8 mouse cellular contexts compared by ENCODE assay signal in the genomic region with DNA sequence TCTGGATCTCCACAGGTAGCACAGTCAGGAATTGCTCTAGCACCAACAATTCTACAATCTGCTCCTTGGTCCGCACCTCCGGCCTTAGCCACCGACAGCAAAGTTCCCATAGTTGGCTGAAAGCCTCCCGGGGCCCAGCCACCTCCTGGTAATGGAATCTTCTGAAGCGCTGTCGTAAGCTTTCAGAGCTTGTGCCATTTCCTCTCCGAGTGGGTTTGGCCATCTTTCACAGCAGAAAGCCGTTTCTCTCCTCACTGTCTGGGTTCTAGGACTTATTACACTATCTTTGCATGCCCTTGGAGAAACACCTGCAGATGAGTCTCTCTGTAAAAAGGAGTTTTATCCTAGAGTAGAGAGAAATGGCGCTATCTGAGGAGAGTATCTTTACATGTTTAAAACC. TPM values are rescaled to one million over a fixed set of nuclear protein-coding genes. Genes with fewer than 3 reads are reported as not detected.
A peak's percentile ranks its signal among the peaks of the same experiment; 100 is the strongest.
DNase-seq lines count a peak whose midpoint lies in the region; ATAC-seq and TF ChIP-seq lines count a peak whose summit lies in the region.

No protein-coding gene starts in this region.

- TF ChIP-seq CTCF in bone marrow, adult 2 months (IDR thresholded peaks at IDR 0.05; ENCODE audit: control insufficient read depth, insufficient read depth, low read length), result no peak

- peak overlapping the region; percentile 68 for H3K27ac ChIP-seq in bone marrow, adult 2 months (ENCODE audit: control insufficient read depth, insufficient read depth, low read depth, low read length, poor library complexity)
- H3K27ac ChIP-seq in forebrain, embryonic 11.5 days (ENCODE audit: low read depth, low read length), result no peak overlapping the region
- H3K27ac ChIP-seq in hindbrain, embryonic 15.5 days (replicated peaks), result no peak overlapping the region
- peak overlapping the region; percentile 93; the same call in 1 of the 2 replicates for H3K27ac ChIP-seq in liver, embryonic 13.5 days

- no peaks in the 10 kb centered on the region; the same call in 1 of the 2 replicates for H3K36me3 ChIP-seq in forebrain, embryonic 11.5 days (ENCODE audit: control insufficient read depth, insufficient read depth, low read length)
- peaks cover 17% of the 10 kb centered on the region for H3K36me3 ChIP-seq in hindbrain, embryonic 15.5 days
- H3K36me3 ChIP-seq in liver, embryonic 13.5 days, result peaks cover 36% of the 10 kb centered on the region

- ATAC-seq in forebrain, embryonic 11.5 days (replicated peaks; ENCODE audit: low FRiP score), result no peak
- no peak for ATAC-seq in hindbrain, embryonic 15.5 days (ENCODE audit: low FRiP score, low read depth)
- ATAC-seq in liver, embryonic 13.5 days (ENCODE audit: low read depth), result no peak
- no peak for ATAC-seq in inflammation-experienced regulatory T-cells, adult 6 months

- H3K9me3 ChIP-seq in forebrain, embryonic 11.5 days (ENCODE audit: control insufficient read depth, low read length), result no peaks in the 10 kb centered on the region
- H3K9me3 ChIP-seq in hindbrain, embryonic 15.5 days, result no peaks in the 10 kb centered on the region
- no peaks in the 10 kb centered on the region for H3K9me3 ChIP-seq in liver, embryonic 13.5 days (replicated peaks)

- H3K27me3 ChIP-seq in forebrain, embryonic 11.5 days (ENCODE audit: control insufficient read depth, insufficient read depth, low read length), result no peaks in the 10 kb centered on the region
- H3K27me3 ChIP-seq in hindbrain, embryonic 15.5 days, result no peaks in the 10 kb centered on the region
- H3K27me3 ChIP-seq in liver, embryonic 13.5 days, result no peaks in the 10 kb centered on the region

- peak overlapping the region; percentile 82 for H3K4me3 ChIP-seq in bone marrow, adult 2 months (replicated peaks; ENCODE audit: control insufficient read depth, low read depth, low read length)
- H3K4me3 ChIP-seq in forebrain, embryonic 11.5 days (ENCODE audit: low read depth, low read length), result peak overlapping the region; percentile 61
- peak overlapping the region; percentile 94 for H3K4me3 ChIP-seq in hindbrain, embryonic 15.5 days
- peak overlapping the region; percentile 89 for H3K4me3 ChIP-seq in liver, embryonic 13.5 days (replicated peaks)

- peak; percentile 92 for DNase-seq in heart, adult 11 months
- no peak for DNase-seq in heart, postnatal 25 days (ENCODE audit: low spot score)
- no peak for DNase-seq in forebrain, embryonic 11.5 days (ENCODE audit: low spot score)
- DNase-seq in liver, embryonic 13.5 days, result no peak
- peak; percentile 38 for DNase-seq in neural tube, embryonic 10.5 days (ENCODE audit: extremely low spot score, low spot score)

- H3K9ac ChIP-seq in forebrain, embryonic 11.5 days (ENCODE audit: low read length), result peak overlapping the region; percentile 83
- peak overlapping the region; percentile 79 for H3K9ac ChIP-seq in hindbrain, embryonic 15.5 days
- H3K9ac ChIP-seq in liver, embryonic 13.5 days, result peak overlapping the region; percentile 92

- no peak for TF ChIP-seq POLR2A in bone marrow, adult 2 months (IDR thresholded peaks at IDR 0.05; ENCODE audit: borderline replicate concordance, control insufficient read depth, low read depth, low read length)

- intact Hi-C loops in heart, postnatal 25 days (cut with DNase I), result loop anchor here (2.0 to 5.0 kb wide), 2 partner anchors 29 to 187 kb away; partner anchors contain the start of genes Adal, Ckmt1, Lcmt2 and Ppip5k1

- WGBS in bone marrow, adult 2 months, result 1% methylated on average over 9 of the region's 9 CpGs
- WGBS in forebrain, embryonic 11.5 days, result 9% methylated on average over 9 of the region's 9 CpGs
- WGBS in hindbrain, embryonic 15.5 days, result 5% methylated on average over 9 of the region's 9 CpGs
- WGBS in liver, embryonic 13.5 days (ENCODE audit: insufficient replicate concordance), result 8% methylated on average over 9 of the region's 9 CpGs

- H3K4me1 ChIP-seq in bone marrow, adult 2 months (ENCODE audit: control insufficient read depth, insufficient read depth, low read length), result peaks cover 3% of the 10 kb centered on the region; the same call in 1 of the 2 replicates
- H3K4me1 ChIP-seq in forebrain, embryonic 11.5 days (replicated peaks; ENCODE audit: control insufficient read depth, insufficient read depth, low read length), result peaks cover 9% of the 10 kb centered on the region; the same call in 1 of the 2 replicates
- peaks cover 31% of the 10 kb centered on the region for H3K4me1 ChIP-seq in hindbrain, embryonic 15.5 days (replicated peaks)
- peaks cover 34% of the 10 kb centered on the region for H3K4me1 ChIP-seq in liver, embryonic 13.5 days (replicated peaks)

- H3K4me2 ChIP-seq in forebrain, embryonic 11.5 days (ENCODE audit: low read depth, low read length, severe bottlenecking), result peak overlapping the region; percentile 84
- peak overlapping the region; percentile 64 for H3K4me2 ChIP-seq in hindbrain, embryonic 15.5 days
- H3K4me2 ChIP-seq in liver, embryonic 13.5 days, result peak overlapping the region; percentile 90

RNA-seq across cellular contexts. Expression of gene Tubgcp4, which starts 0.6 kb away (rescaled TPM):
- total RNA-seq in heart, postnatal 25 days (2021), result 10 to 100 TPM; 11.4 to 17.6 TPM
- 12.1 and 17.0 TPM in 2 replicates for polyA plus RNA-seq in bone marrow, adult 2 months (2011; ENCODE audit: insufficient read depth, insufficient read length, low replicate concordance, missing spikeins)
- polyA plus RNA-seq in forebrain, embryonic 11.5 days (2014; fragmentation: Nextera tagmentation; extraction: Ambion mirVana), result 84.5 and 84.8 TPM in 2 replicates
- 45.5 and 47.1 TPM in 2 replicates for polyA plus RNA-seq in hindbrain, embryonic 15.5 days (2015; fragmentation: Nextera tagmentation; extraction: Ambion mirVana)
- polyA plus RNA-seq in liver, embryonic 13.5 days (2015; fragmentation: Nextera tagmentation; extraction: Ambion mirVana), result 23.0 and 27.9 TPM in 2 replicates
- polyA plus RNA-seq in inflammation-experienced regulatory T-cells, adult 6 months (2017; shearing (Covaris generic)), result 100 to 1,000 TPM in 1 of 3 experiments, 10 to 100 TPM in 2; 65.3 to 101 (median 80.2) TPM

RNA-seq across cellular contexts. Expression of gene Zscan29, which starts 1.0 kb away (rescaled TPM):
- total RNA-seq in heart, postnatal 25 days (2021), result 1 to 10 TPM; 6.6 to 8.2 TPM
- polyA plus RNA-seq in bone marrow, adult 2 months (2011; ENCODE audit: insufficient read depth, insufficient read length, low replicate concordance, missing spikeins), result 4.4 and 12.3 TPM in 2 replicates
- 15.4 and 15.6 TPM in 2 replicates for polyA plus RNA-seq in forebrain, embryonic 11.5 days (2014; fragmentation: Nextera tagmentation; extraction: Ambion mirVana)
- polyA plus RNA-seq in hindbrain, embryonic 15.5 days (2015; fragmentation: Nextera tagmentation; extraction: Ambion mirVana), result 7.0 and 7.1 TPM in 2 replicates
- polyA plus RNA-seq in liver, embryonic 13.5 days (2015; fragmentation: Nextera tagmentation; extraction: Ambion mirVana), result 3.3 and 4.0 TPM in 2 replicates
- 10 to 100 TPM; 24.1 to 36.0 (median 27.5) TPM for polyA plus RNA-seq in inflammation-experienced regulatory T-cells, adult 6 months (2017; shearing (Covaris generic))

RNA-seq across cellular contexts. Expression of gene Lcmt2, which starts 29.4 kb away (rescaled TPM):
- total RNA-seq in heart, postnatal 25 days (2021), result 1 to 10 TPM; 9.5 to 9.7 TPM
- 1.3 and 5.4 TPM in 2 replicates for polyA plus RNA-seq in bone marrow, adult 2 months (2011; ENCODE audit: insufficient read depth, insufficient read length, low replicate concordance, missing spikeins)
- 20.2 and 23.3 TPM in 2 replicates for polyA plus RNA-seq in forebrain, embryonic 11.5 days (2014; fragmentation: Nextera tagmentation; extraction: Ambion mirVana)
- polyA plus RNA-seq in hindbrain, embryonic 15.5 days (2015; fragmentation: Nextera tagmentation; extraction: Ambion mirVana), result 19.0 and 21.0 TPM in 2 replicates
- 10.5 and 12.8 TPM in 2 replicates for polyA plus RNA-seq in liver, embryonic 13.5 days (2015; fragmentation: Nextera tagmentation; extraction: Ambion mirVana)
- 1 to 10 TPM; 4.8 to 7.5 (median 5.8) TPM for polyA plus RNA-seq in inflammation-experienced regulatory T-cells, adult 6 months (2017; shearing (Covaris generic))

RNA-seq across cellular contexts. Expression of gene Adal, which starts 29.7 kb away (rescaled TPM):
- 1 to 10 TPM; 8.0 to 9.9 TPM for total RNA-seq in heart, postnatal 25 days (2021)
- polyA plus RNA-seq in bone marrow, adult 2 months (2011; ENCODE audit: insufficient read depth, insufficient read length, low replicate concordance, missing spikeins), result 4.4 and 4.7 TPM in 2 replicates
- polyA plus RNA-seq in forebrain, embryonic 11.5 days (2014; fragmentation: Nextera tagmentation; extraction: Ambion mirVana), result 28.7 and 33.2 TPM in 2 replicates
- polyA plus RNA-seq in hindbrain, embryonic 15.5 days (2015; fragmentation: Nextera tagmentation; extraction: Ambion mirVana), result 26.9 and 27.7 TPM in 2 replicates
- 10.4 and 13.3 TPM in 2 replicates for polyA plus RNA-seq in liver, embryonic 13.5 days (2015; fragmentation: Nextera tagmentation; extraction: Ambion mirVana)
- polyA plus RNA-seq in inflammation-experienced regulatory T-cells, adult 6 months (2017; shearing (Covaris generic)), result 10 to 100 TPM; 13.2 to 20.5 (median 16.7) TPM

Comparison
In these comparisons a context has a peak if more than half of its experiments do, and no peak if none do; other contexts are left out.
1. DNase-seq: peak in heart, adult 11 months (single experiment) and neural tube, embryonic 10.5 days (single experiment); none in heart, postnatal 25 days (single experiment), forebrain, embryonic 11.5 days (single experiment) and liver, embryonic 13.5 days (single experiment).
2. H3K27ac ChIP-seq: peak in bone marrow, adult 2 months (single experiment) and liver, embryonic 13.5 days (single experiment); none in forebrain, embryonic 11.5 days (single experiment) and hindbrain, embryonic 15.5 days (single experiment).
3. Peak in every context shown above with its lines, with median percentiles within 50 percentile points of each other: H3K4me3 ChIP-seq, H3K4me2 ChIP-seq and H3K9ac ChIP-seq.